Mouse (Mus musculus): ENCODE measurements at regions not wholly inside any gene's neighbourhood (a gene's known extent, or its start where the extent isn't known, plus 50 kb on each side); places are given as distances from the start of the nearest gene placed in this dataset.
A peak's percentile ranks its signal among the peaks of the same experiment; 100 is the strongest.

DNA sequence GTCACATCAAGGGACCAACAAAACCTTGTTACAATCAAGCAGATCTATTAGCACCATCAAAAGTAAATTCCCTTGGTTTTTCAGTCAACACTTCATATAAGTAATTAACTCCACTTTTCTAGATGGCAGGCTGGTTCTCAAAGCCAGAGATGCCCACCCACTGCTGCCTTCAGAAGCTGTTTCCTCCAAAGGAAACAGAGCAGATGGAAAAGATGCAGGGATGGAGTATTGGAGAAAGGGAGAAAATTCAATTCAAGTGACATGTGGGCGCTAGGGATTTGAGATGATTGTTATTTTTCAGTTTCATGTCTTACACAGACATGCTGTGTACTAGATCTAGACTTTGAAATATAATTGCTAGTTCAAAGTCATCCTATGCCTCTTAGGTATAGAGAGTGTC is 705.1 kb downstream of the Edem1 start:
- DNase-seq: no peak

DNA sequence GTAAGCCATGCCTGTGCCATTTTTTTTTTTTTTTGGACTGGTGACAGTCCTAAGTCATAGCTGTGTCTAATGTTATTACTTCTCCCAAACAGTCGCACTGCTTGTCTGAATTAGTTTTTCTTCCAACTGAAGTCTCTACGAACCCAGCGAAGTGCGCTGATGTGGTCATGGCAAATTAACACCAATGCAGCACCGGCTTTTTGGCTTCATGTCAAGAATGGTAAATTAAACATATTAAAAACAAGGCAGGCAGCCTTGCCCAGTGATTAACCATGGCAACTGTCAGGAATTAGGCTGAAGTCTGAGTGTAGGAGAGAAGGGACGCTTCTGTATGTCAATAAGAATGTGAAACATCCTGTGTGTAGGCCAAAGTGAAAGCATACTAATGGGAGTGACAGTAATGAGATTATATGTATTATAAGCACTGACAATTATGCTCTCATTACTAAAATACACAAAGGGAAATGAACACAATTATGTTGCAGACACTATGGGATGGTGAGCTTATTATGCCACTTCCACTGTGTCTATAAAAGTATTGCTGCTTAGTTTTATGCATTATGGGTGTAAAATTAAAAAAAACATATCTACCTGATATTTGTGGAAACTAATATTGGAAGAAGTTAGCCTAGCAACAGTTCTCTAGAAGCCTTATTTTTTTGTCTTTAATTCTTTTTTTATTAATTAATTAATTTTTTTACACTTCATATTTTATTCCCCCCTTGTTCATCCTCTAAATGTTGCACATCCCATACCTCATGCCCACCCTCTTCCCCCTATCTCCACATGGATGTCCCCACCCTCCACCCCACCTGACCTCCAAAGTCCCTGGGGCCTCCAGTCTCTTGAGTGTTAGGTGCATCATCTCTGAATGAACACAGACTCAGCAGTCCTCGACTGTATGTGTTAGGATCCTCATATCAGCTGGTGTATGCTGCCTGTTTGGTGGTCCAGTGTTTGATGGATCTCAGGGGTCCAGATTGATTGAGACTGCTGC is 714.8 kb downstream of the Edem1 start:
- peak; percentile 4 for DNase-seq

DNA sequence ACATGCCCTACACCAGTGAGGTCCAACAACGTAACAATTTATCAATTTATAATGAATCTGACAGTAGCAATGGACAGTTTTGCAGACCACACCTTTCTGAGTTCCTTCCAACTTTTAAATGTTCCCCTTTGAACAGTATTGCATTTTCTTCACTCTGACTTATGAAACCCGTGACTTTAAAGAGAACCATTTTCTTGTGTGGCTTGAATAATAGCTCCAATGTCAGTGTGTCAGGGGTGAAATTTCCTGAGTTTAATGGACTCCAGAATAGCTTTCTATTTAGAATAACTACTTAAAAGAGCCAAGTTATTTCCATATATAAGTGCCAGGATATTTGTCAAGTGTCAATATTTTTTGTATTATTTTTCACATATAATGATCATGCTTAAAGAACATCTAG is 723.9 kb downstream of the Edem1 start:
- DNase-seq: no peak

Measured in cerebellum, postnatal 14 days (tissue).